Mouse (Mus musculus) myocyte (in vitro differentiated cells): ENCODE data around the gene Cpa2.

Experiments used
- CEBPB ChIP-seq: IDR thresholded peaks from 2 replicates; pipeline ENCODE4 v1.6.1; 2011; ENCODE audit warnings: mild to moderate bottlenecking, moderate library complexity; ENCODE audit not compliant: poor library complexity, insufficient read depth, severe bottlenecking
- E2F4 ChIP-seq: IDR thresholded peaks from one replicate; pipeline ENCODE4 v1.6.1; 2011; ENCODE audit warnings: mild to moderate bottlenecking, control low read depth, moderate library complexity; ENCODE audit not compliant: insufficient read depth
- MAX ChIP-seq: IDR thresholded peaks from one replicate; pipeline ENCODE4 v1.6.1; 2011; ENCODE audit warnings: low read depth, mild to moderate bottlenecking, control low read depth
- MYOD1 ChIP-seq, 3 experiments: IDR thresholded peaks; one replicate each; pipeline ENCODE4 v1.6.1; 2011; ENCODE audit warnings: control low read depth in 2 of 3, low read depth in 2 of 3, mild to moderate bottlenecking in 2 of 3, moderate library complexity in 1 of 3; ENCODE audit not compliant: insufficient read length in 2 of 3, control insufficient read depth in 1 of 3
- MYOG ChIP-seq, 3 experiments: IDR thresholded peaks; one replicate each; pipeline ENCODE4 v1.6.1; 2011; ENCODE audit warnings: control low read depth in 2 of 3, low read depth in 2 of 3, mild to moderate bottlenecking in 2 of 3; ENCODE audit not compliant: insufficient read length in 2 of 3, control insufficient read depth in 1 of 3, insufficient read depth in 1 of 3
- POLR2A ChIP-seq: IDR thresholded peaks from one replicate; pipeline ENCODE4 v1.6.1; 2011; ENCODE audit warnings: low read depth, mild to moderate bottlenecking, control low read depth, moderate library complexity; ENCODE audit not compliant: insufficient read length
- POLR2AphosphoS2 ChIP-seq: IDR thresholded peaks from one replicate; pipeline ENCODE4 v1.6.1; 2011; ENCODE audit warnings: low read depth, control low read depth; ENCODE audit not compliant: insufficient read length
- REST ChIP-seq: IDR thresholded peaks from one replicate; pipeline ENCODE4 v1.6.1; 2011; ENCODE audit warnings: mild to moderate bottlenecking, control low read depth, moderate library complexity; ENCODE audit not compliant: insufficient read depth, insufficient read length
- SRF ChIP-seq: IDR thresholded peaks from one replicate; pipeline ENCODE4 v1.6.1; 2011; ENCODE audit warnings: low read depth; ENCODE audit not compliant: control insufficient read depth, insufficient read length
- TCF3 ChIP-seq: IDR thresholded peaks from one replicate; pipeline ENCODE4 v1.6.1; 2011; ENCODE audit warnings: low read depth, control low read depth; ENCODE audit not compliant: insufficient read length
- USF1 ChIP-seq: IDR thresholded peaks from one replicate; pipeline ENCODE4 v1.6.1; 2011; ENCODE audit warnings: low read depth, mild to moderate bottlenecking, control low read depth, moderate library complexity

DNA sequence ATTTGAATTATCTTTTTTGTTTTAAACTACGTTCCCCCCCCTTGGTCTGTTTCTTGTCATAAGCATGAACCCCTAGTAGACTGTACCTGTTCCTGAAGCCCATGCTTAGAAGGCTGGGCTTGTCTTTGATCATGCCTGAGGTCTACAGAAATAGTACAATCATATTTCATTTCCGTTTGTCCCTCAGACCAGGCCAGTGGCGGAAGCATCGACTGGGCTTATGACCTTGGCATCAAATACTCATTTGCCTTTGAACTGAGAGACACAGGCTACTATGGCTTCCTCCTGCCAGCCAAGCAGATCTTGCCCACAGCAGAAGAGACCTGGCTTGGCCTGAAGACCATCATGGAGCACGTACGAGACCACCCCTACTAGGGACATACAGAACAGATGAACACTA is 22.7 kb downstream of the Cpa2 start:
- no peak for TF ChIP-seq POLR2A
- no peak for TF ChIP-seq USF1
- TF ChIP-seq MYOD1 (IDR thresholded peaks at IDR 0.05; ENCODE audit: control insufficient read depth in 1 of 3, insufficient read length in 2 of 3, low read depth in 2 of 3) = no peak
- no peak for TF ChIP-seq MYOG (IDR thresholded peaks at IDR 0.05; ENCODE audit: control insufficient read depth in 1 of 3, insufficient read depth in 1 of 3, insufficient read length in 2 of 3, low read depth in 2 of 3)
- no peak for TF ChIP-seq TCF3
- TF ChIP-seq E2F4 = no peak
- TF ChIP-seq CEBPB = no peak
- no peak for TF ChIP-seq POLR2AphosphoS2
- no peak for TF ChIP-seq REST
- no peak for TF ChIP-seq MAX
- no peak for TF ChIP-seq SRF
